Mouse (Mus musculus) heart, embryonic 10.5 days (tissue): ENCODE measurements around the gene Sv2b. TPM values are rescaled to one million over a fixed set of nuclear protein-coding genes. Genes with fewer than 3 reads are reported as not detected.

Experiments
- DNase-seq: peaks from one replicate; pipeline ENCODE4 v3.0.0-alpha.2; 2017; ENCODE audit warnings: low spot score
- H3K27ac ChIP-seq: fragments of 300-500 bp; sonication (generic); 2 replicates; pipeline ENCODE4 v1.5.1; 2016; ENCODE audit warnings: mild to moderate bottlenecking
- H3K27me3 ChIP-seq: fragments of 300-500 bp; sonication (generic); 2 replicates; pipeline ENCODE4 v1.6.1; 2016; ENCODE audit warnings: mild to moderate bottlenecking; ENCODE audit not compliant: poor library complexity, insufficient read depth, severe bottlenecking
- H3K36me3 ChIP-seq: fragments of 300-500 bp; sonication (generic); 2 replicates; pipeline ENCODE4 v1.6.1; 2016; ENCODE audit warnings: mild to moderate bottlenecking, moderate library complexity
- H3K4me1 ChIP-seq: fragments of 300-500 bp; sonication (generic); 2 replicates; pipeline ENCODE4 v1.6.1; 2016; ENCODE audit warnings: mild to moderate bottlenecking
- H3K4me3 ChIP-seq: fragments of 300-500 bp; sonication (generic); 2 replicates; pipeline ENCODE4 v1.5.1; 2016; ENCODE audit warnings: mild to moderate bottlenecking, moderate library complexity
- H3K9me3 ChIP-seq: fragments of 300-500 bp; sonication (generic); 2 replicates; pipeline ENCODE4 v1.6.1; 2016; ENCODE audit warnings: mild to moderate bottlenecking, moderate library complexity
- WGBS: fragments of 180-500 bp; shearing (Covaris S2); methylation state at CpG from one replicate; pipeline ENCODE4 v1.1.7; 2016; 5-methylcytosine and 5-hydroxymethylcytosine counted together
- polyA plus RNA-seq: library from polyadenylated mRNA; unstranded; fragments of >200 nt; fragmentation: Nextera tagmentation; extraction: Ambion mirVana; gene quantifications from 2 replicates; pipeline ENCODE4 v1.2.1, GENCODE M21; 2016

The Sv2b gene
- polyA plus RNA-seq, 1 experiment from 2014 or later: 0.41 TPM

GRCm38 (mm10) chr7:75102536-75103332 is 206.3 kb downstream of the Sv2b start:
- H3K27ac ChIP-seq: no peak overlapping the region
- no peak for DNase-seq
- no peaks in the 10 kb centered on the region for H3K9me3 ChIP-seq
- H3K36me3 ChIP-seq: no peaks in the 10 kb centered on the region
- 79% methylated on average over 17 of the region's 17 CpGs for WGBS
- no peaks in the 10 kb centered on the region for H3K4me1 ChIP-seq
- no peak overlapping the region for H3K4me3 ChIP-seq
- no peaks in the 10 kb centered on the region for H3K27me3 ChIP-seq

- no peaks in the 10 kb centered on the region for H3K36me3 ChIP-seq
- 80% methylated on average over 4 of the region's 4 CpGs for WGBS
These were observed 223.6 kb downstream of the Sv2b start for GRCm38 (mm10) chr7:75085473-75085872.

GRCm38 (mm10) chr7:75080163-75080562 is 228.9 kb downstream of the Sv2b start:
- H3K27me3 ChIP-seq: no peaks in the 10 kb centered on the region
- no peaks in the 10 kb centered on the region for H3K36me3 ChIP-seq
- H3K4me1 ChIP-seq: no peaks in the 10 kb centered on the region
- H3K4me3 ChIP-seq: no peak overlapping the region
- no peak overlapping the region for H3K27ac ChIP-seq
- H3K9me3 ChIP-seq: no peaks in the 10 kb centered on the region
- no peak for DNase-seq

More at GRCm38 (mm10) chr7:75085473-75085872, 223.6 kb downstream of the Sv2b start:
- H3K27me3 ChIP-seq: no peaks in the 10 kb centered on the region
- no peaks in the 10 kb centered on the region for H3K9me3 ChIP-seq
- no peak overlapping the region for H3K27ac ChIP-seq
- H3K4me1 ChIP-seq: no peaks in the 10 kb centered on the region
- H3K4me3 ChIP-seq: no peak overlapping the region
- no peak for DNase-seq

- 85% methylated on average over 8 of the region's 8 CpGs for WGBS
- Histone ChIP-seq H3K4me1 (no peaks in the 10 kb centered on the region), H3K27ac (no peak overlapping the region), H3K9me3 (no peaks in the 10 kb centered on the region), H3K36me3 (no peaks in the 10 kb centered on the region), H3K27me3 (no peaks in the 10 kb centered on the region), H3K4me3 (no peak overlapping the region)
- DNase-seq: no peak
These were observed 231.4 kb downstream of the Sv2b start for GRCm38 (mm10) chr7:75077560-75078208.

Other genes starting within 250 kb of the Sv2b start
- gene Akap13, start 146.3 kb upstream of the Sv2b start, polyA plus RNA-seq: 37.6 and 57.9 TPM in 2 replicates